ENCODE assay signal across 8 mouse cellular contexts in genomic region chr6:135252728-135253077, GRCm38 (mm10). TPM values are rescaled to one million over a fixed set of nuclear protein-coding genes. Genes with fewer than 3 reads are reported as not detected.
DNase-seq lines count a peak whose midpoint lies in the region; ATAC-seq lines count a peak whose summit lies in the region.

No protein-coding gene starts in this region.

- peak overlapping the region; percentile 72 for H3K27ac ChIP-seq in intestine, embryonic 14.5 days (ENCODE audit: low read depth)
- peak overlapping the region; percentile 58 for H3K27ac ChIP-seq in macrophage

- peak overlapping the region; percentile 48 for H3K4me2 ChIP-seq in intestine, embryonic 14.5 days (ENCODE audit: low read length)

- no peaks in the 10 kb centered on the region for H3K79me2 ChIP-seq in macrophage (ENCODE audit: inconsistent target)

- no peaks in the 10 kb centered on the region for H3K36me3 ChIP-seq in intestine, embryonic 14.5 days (ENCODE audit: control insufficient read depth, insufficient read depth, low read length)
- H3K36me3 ChIP-seq in macrophage (ENCODE audit: inconsistent target) = no peaks in the 10 kb centered on the region

- DNase-seq in T-cell, adult 2 months (ENCODE audit: low spot score) = peak; percentile 47
- DNase-seq in embryo, embryonic 11 days = peak; percentile 89
- DNase-seq in gastrocnemius, postnatal 36 days = peak; percentile 71 to 81
- DNase-seq in intestine, embryonic 14.5 days (ENCODE audit: low spot score) = peak; percentile 88
- DNase-seq in left cerebral cortex, adult 8-10 months (ENCODE audit: low spot score in 2 of 2) = peak; percentile 69 to 80
- DNase-seq in right cerebral cortex, adult 2 months (ENCODE audit: low spot score in 2 of 2) = peak; percentile 86
- DNase-seq in urinary bladder, postnatal 4 days (ENCODE audit: low spot score in 2 of 2) = peak; percentile 82 to 90

- H3K27me3 ChIP-seq in intestine, embryonic 14.5 days (replicated peaks; ENCODE audit: control insufficient read depth, insufficient read depth, low read length) = no peaks in the 10 kb centered on the region

- H3K9me3 ChIP-seq in intestine, embryonic 14.5 days (ENCODE audit: control insufficient read depth, low read length) = no peaks in the 10 kb centered on the region

- H3K4me3 ChIP-seq in intestine, embryonic 14.5 days (ENCODE audit: low read depth, low read length) = peak overlapping the region; percentile 14; the same call in 1 of the 2 replicates
- H3K4me3 ChIP-seq in macrophage (ENCODE audit: inconsistent target) = no peak overlapping the region

- peak; percentile 62 for ATAC-seq in intestine, embryonic 14.5 days (replicated peaks; ENCODE audit: low FRiP score, low TSS enrichment, low read depth)

- H3K9ac ChIP-seq in intestine, embryonic 14.5 days (ENCODE audit: low read length) = peak overlapping the region; percentile 6; the same call in 1 of the 2 replicates

- intact Hi-C loops in gastrocnemius, postnatal 36 days (cut with DNase I) = no loop called here

- 4% methylated on average over 16 of the region's 16 CpGs for WGBS in intestine, embryonic 14.5 days
- 8% methylated on average over 16 of the region's 16 CpGs for WGBS in macrophage (ENCODE audit: missing documents)

- H3K4me1 ChIP-seq in intestine, embryonic 14.5 days (replicated peaks; ENCODE audit: control insufficient read depth, insufficient read depth, low read length) = peaks cover 25% of the 10 kb centered on the region

RNA-seq across cellular contexts. Expression of gene Gsg1, which starts 1.4 kb away (rescaled TPM):
- not detected for total RNA-seq in gastrocnemius, postnatal 36 days (2021)
- polyA plus RNA-seq in intestine, embryonic 14.5 days (2014; fragmentation: Nextera tagmentation; extraction: Ambion mirVana) = 0.70 and 1.6 TPM in 2 replicates
- not detected for total RNA-seq in left cerebral cortex, adult 8-10 months (2022)
- total RNA-seq in macrophage (2018; cell fraction: chromatin; rRNA removed) = not detected
- total RNA-seq in macrophage (2018; cell fraction: cytosol; rRNA removed) = under 1 TPM in 19 of 26 experiments, not detected in 7; 0.10 to 0.37 (median 0.16) TPM
- not detected for total RNA-seq in macrophage (2018; cell fraction: nucleus; rRNA removed)
- polyA plus RNA-seq in macrophage (2018) = 0.14 to 0.51 TPM (median 0.18 TPM) in 3 replicates

RNA-seq across cellular contexts. Expression of gene Hebp1, which starts 54.9 kb away (rescaled TPM):
- 1 to 10 TPM; 6.8 to 6.9 TPM for total RNA-seq in gastrocnemius, postnatal 36 days (2021)
- 13.9 and 14.7 TPM in 2 replicates for polyA plus RNA-seq in intestine, embryonic 14.5 days (2014; fragmentation: Nextera tagmentation; extraction: Ambion mirVana)
- total RNA-seq in left cerebral cortex, adult 8-10 months (2022) = 10 to 100 TPM; 48.6 to 60.9 (median 56.7) TPM
- total RNA-seq in macrophage (2018; cell fraction: chromatin; rRNA removed) = 10 to 100 TPM in 23 of 26 experiments, 1 to 10 TPM in 3; 8.2 to 46.7 (median 20.9) TPM
- total RNA-seq in macrophage (2018; cell fraction: cytosol; rRNA removed) = 100 to 1,000 TPM in 1 of 26 experiments, 10 to 100 TPM in 25; 40.2 to 114 (median 58.5) TPM
- total RNA-seq in macrophage (2018; cell fraction: nucleus; rRNA removed) = 10 to 100 TPM in 25 of 26 experiments, 1 to 10 TPM in 1; 10.0 to 53.3 (median 26.2) TPM
- polyA plus RNA-seq in macrophage (2018) = 80.2 to 97.2 TPM (median 86.9 TPM) in 3 replicates

RNA-seq across cellular contexts. Expression of gene Fam234b, which starts 54.9 kb away (rescaled TPM):
- total RNA-seq in gastrocnemius, postnatal 36 days (2021) = 1 to 10 TPM; 2.4 to 4.3 TPM
- polyA plus RNA-seq in intestine, embryonic 14.5 days (2014; fragmentation: Nextera tagmentation; extraction: Ambion mirVana) = 40.8 and 42.4 TPM in 2 replicates
- total RNA-seq in left cerebral cortex, adult 8-10 months (2022) = 100 to 1,000 TPM; 149 to 164 (median 160) TPM
- total RNA-seq in macrophage (2018; cell fraction: chromatin; rRNA removed) = 10 to 100 TPM in 8 of 26 experiments, 1 to 10 TPM in 15, under 1 TPM in 3; 0.54 to 12.5 (median 7.3) TPM
- 1 to 10 TPM; 4.2 to 9.2 (median 6.4) TPM for total RNA-seq in macrophage (2018; cell fraction: cytosol; rRNA removed)
- total RNA-seq in macrophage (2018; cell fraction: nucleus; rRNA removed) = 10 to 100 TPM in 18 of 26 experiments, 1 to 10 TPM in 8; 2.9 to 22.3 (median 12.3) TPM
- 4.6 to 8.6 TPM (median 8.0 TPM) in 3 replicates for polyA plus RNA-seq in macrophage (2018)

RNA-seq across cellular contexts. Expression of gene Pbp2, which starts 57.5 kb away (rescaled TPM):
- not detected for total RNA-seq in gastrocnemius, postnatal 36 days (2021)
- polyA plus RNA-seq in intestine, embryonic 14.5 days (2014; fragmentation: Nextera tagmentation; extraction: Ambion mirVana) = 0.13 and 0.32 TPM in 2 replicates
- under 1 TPM in 1 of 4 experiments, not detected in 3; 0.48 TPM for total RNA-seq in left cerebral cortex, adult 8-10 months (2022)
- total RNA-seq in macrophage (2018; cell fraction: chromatin; rRNA removed) = not detected
- total RNA-seq in macrophage (2018; cell fraction: cytosol; rRNA removed) = not detected
- total RNA-seq in macrophage (2018; cell fraction: nucleus; rRNA removed) = not detected
- polyA plus RNA-seq in macrophage (2018) = not detected in 3 replicates

Comparison
In these comparisons a context has a peak if more than half of its experiments do, and no peak if none do; other contexts are left out.
1. RNA of gene Hebp1, which starts 54.9 kb away (total RNA-seq): 48.6 to 60.9 TPM in left cerebral cortex, adult 8-10 months; 6.8 to 6.9 TPM in gastrocnemius, postnatal 36 days; every median in the first group is over 4 times any median in the second.
2. RNA of gene Fam234b, which starts 54.9 kb away (total RNA-seq): 149 to 164 TPM in left cerebral cortex, adult 8-10 months; 2.4 to 4.3 TPM in gastrocnemius, postnatal 36 days; every median in the first group is over 10 times any median in the second.
3. Peak in every context shown above with its lines, with median percentiles within 50 percentile points of each other: DNase-seq.